In genomic region chr8:12983681-12984467, GRCm38 (mm10) we compare ENCODE assay signal across 10 mouse cellular contexts. TPM values are rescaled to one million over a fixed set of nuclear protein-coding genes. Genes with fewer than 3 reads are reported as not detected.
DNase-seq lines count a peak whose midpoint lies in the region; ATAC-seq and TF ChIP-seq lines count a peak whose summit lies in the region.
"Had no signal": no experiment of that assay in that cellular context is flagged by ENCODE, and none has a peak within 500 bp of the region (broad histone marks: within the 10 kb centered on the region; RNA-seq: fewer than 3 reads in every experiment).

No protein-coding gene starts in this region.

- no peak for TF ChIP-seq CTCF in olfactory bulb, adult 2 months (IDR thresholded peaks at IDR 0.05; ENCODE audit: insufficient read depth, low read depth, low read length)

- no peak overlapping the region for H3K4me3 ChIP-seq in neural tube, embryonic 13.5 days
- no peak overlapping the region for H3K4me3 ChIP-seq in forebrain, embryonic 14.5 days (ENCODE audit: low read depth, low read length)
- peak overlapping the region; percentile 55 for H3K4me3 ChIP-seq in olfactory bulb, adult 2 months (ENCODE audit: insufficient read depth, low read depth, low read length)
- no peak overlapping the region for H3K4me3 ChIP-seq in kidney, embryonic 14.5 days (ENCODE audit: low read length)
- H3K4me3 ChIP-seq: neural tube, embryonic 12.5 days had no signal

- no peak overlapping the region for H3K9ac ChIP-seq in neural tube, embryonic 13.5 days
- no peak overlapping the region for H3K9ac ChIP-seq in forebrain, embryonic 14.5 days (ENCODE audit: low read length)
- no peak overlapping the region for H3K9ac ChIP-seq in kidney, embryonic 14.5 days (ENCODE audit: low read depth, low read length)
- H3K9ac ChIP-seq: neural tube, embryonic 12.5 days had no signal

- peak; percentile 44; the same call in 1 of the 2 replicates for ATAC-seq in neural tube, embryonic 13.5 days (ENCODE audit: low read depth)
- peak; percentile 55; the same call in 1 of the 2 replicates for ATAC-seq in forebrain, embryonic 14.5 days
- no peak for ATAC-seq in kidney, embryonic 14.5 days (ENCODE audit: low FRiP score, low TSS enrichment)

- H3K27me3 ChIP-seq in neural tube, embryonic 13.5 days: no peaks in the 10 kb centered on the region
- H3K27me3 ChIP-seq in forebrain, embryonic 14.5 days (replicated peaks; ENCODE audit: control insufficient read depth, insufficient read depth, low read length): no peaks in the 10 kb centered on the region
- no peaks in the 10 kb centered on the region for H3K27me3 ChIP-seq in kidney, embryonic 14.5 days (ENCODE audit: control insufficient read depth, insufficient read depth, low read length)
- H3K27me3 ChIP-seq: neural tube, embryonic 12.5 days had no signal

- H3K36me3 ChIP-seq in neural tube, embryonic 13.5 days: peaks cover 83% of the 10 kb centered on the region
- peaks cover 46% of the 10 kb centered on the region for H3K36me3 ChIP-seq in forebrain, embryonic 14.5 days (ENCODE audit: control insufficient read depth, insufficient read depth, low read length)
- H3K36me3 ChIP-seq in kidney, embryonic 14.5 days (ENCODE audit: control insufficient read depth, insufficient read depth, low read length): peaks cover 7% of the 10 kb centered on the region; the same call in 1 of the 2 replicates

- no peak for DNase-seq in neural tube, embryonic 10.5 days (ENCODE audit: extremely low spot score, low spot score)
- DNase-seq in forebrain, embryonic 14.5 days (ENCODE audit: low spot score): peak; percentile 33
- DNase-seq in left cerebral cortex, adult 8-10 months (ENCODE audit: low spot score in 2 of 2): peak; percentile 66 to 94
- no peak for DNase-seq in heart, adult 8-10 months (ENCODE audit: low spot score)
- no peak for DNase-seq in gastrocnemius, adult 8-10 months (ENCODE audit: low spot score in 2 of 2)

- 78% methylated on average over 18 of the region's 18 CpGs for WGBS in neural tube, embryonic 13.5 days
- 83% methylated on average over 18 of the region's 18 CpGs for WGBS in forebrain, embryonic 14.5 days
- WGBS in olfactory bulb, adult 2 months: 29% methylated on average over 18 of the region's 18 CpGs
- 85% methylated on average over 18 of the region's 18 CpGs for WGBS in kidney, embryonic 14.5 days

- no peak overlapping the region for H3K27ac ChIP-seq in neural tube, embryonic 13.5 days (replicated peaks)
- H3K27ac ChIP-seq in forebrain, embryonic 14.5 days (ENCODE audit: low read depth, low read length): no peak overlapping the region
- H3K27ac ChIP-seq in olfactory bulb, adult 2 months (ENCODE audit: insufficient read depth, low read depth, low read length): peak overlapping the region; percentile 96
- H3K27ac ChIP-seq in kidney, embryonic 14.5 days (ENCODE audit: low read depth, low read length): no peak overlapping the region
- H3K27ac ChIP-seq: neural tube, embryonic 12.5 days had no signal

- TF ChIP-seq POLR2A in olfactory bulb, adult 2 months (IDR thresholded peaks at IDR 0.05; ENCODE audit: insufficient read depth, low read depth, low read length): peak; percentile 68

- H3K9me3 ChIP-seq in neural tube, embryonic 13.5 days: no peaks in the 10 kb centered on the region
- no peaks in the 10 kb centered on the region for H3K9me3 ChIP-seq in forebrain, embryonic 14.5 days (replicated peaks; ENCODE audit: control insufficient read depth, low read length)
- peaks cover 4% of the 10 kb centered on the region; the same call in 1 of the 2 replicates for H3K9me3 ChIP-seq in kidney, embryonic 14.5 days (ENCODE audit: control insufficient read depth, low read length)

- peaks cover 9% of the 10 kb centered on the region; the same call in 1 of the 2 replicates for H3K4me1 ChIP-seq in neural tube, embryonic 13.5 days (replicated peaks)
- H3K4me1 ChIP-seq in forebrain, embryonic 14.5 days (ENCODE audit: control insufficient read depth, insufficient read depth, low read length): no peaks in the 10 kb centered on the region
- peaks cover 37% of the 10 kb centered on the region for H3K4me1 ChIP-seq in olfactory bulb, adult 2 months (ENCODE audit: control insufficient read depth, insufficient read depth, low read length)
- no peaks in the 10 kb centered on the region for H3K4me1 ChIP-seq in kidney, embryonic 14.5 days (ENCODE audit: control insufficient read depth, insufficient read depth, low read length)

- no peak overlapping the region for H3K4me2 ChIP-seq in neural tube, embryonic 13.5 days
- no peak overlapping the region for H3K4me2 ChIP-seq in forebrain, embryonic 14.5 days (ENCODE audit: low read length)
- no peak overlapping the region for H3K4me2 ChIP-seq in kidney, embryonic 14.5 days (replicated peaks; ENCODE audit: low read depth, low read length)
- H3K4me2 ChIP-seq: neural tube, embryonic 12.5 days had no signal

RNA-seq across cellular contexts. Expression of gene F7, which starts 42.0 kb away (rescaled TPM):
- 0.10 TPM in 1 of 2 replicates, not detected in the other for polyA plus RNA-seq in neural tube, embryonic 13.5 days (2015; fragmentation: Nextera tagmentation; extraction: Ambion mirVana)
- polyA plus RNA-seq in forebrain, embryonic 14.5 days (2014; fragmentation: Nextera tagmentation; extraction: Ambion mirVana): not detected in 2 replicates
- under 1 TPM in 2 of 4 experiments, not detected in 2; 0.19 to 0.20 TPM for total RNA-seq in left cerebral cortex, adult 8-10 months (2022)
- not detected in 2 replicates for polyA plus RNA-seq in olfactory bulb, adult 2 months (2012; ENCODE audit: insufficient read depth, insufficient read length, low replicate concordance, missing spikeins)
- 1 to 10 TPM in 1 of 4 experiments, under 1 TPM in 2, not detected in 1; 0.22 to 2.2 (median 0.31) TPM for total RNA-seq in heart, adult 8-10 months (2022)
- total RNA-seq in gastrocnemius, adult 8-10 months (2022): not detected
- not detected in 2 replicates for polyA plus RNA-seq in kidney, embryonic 14.5 days (2014; fragmentation: Nextera tagmentation; extraction: Ambion mirVana)
- total RNA-seq: heart, postnatal 10 days had no signal

RNA-seq across cellular contexts. Expression of gene F10, which starts 53.2 kb away (rescaled TPM):
- polyA plus RNA-seq in neural tube, embryonic 13.5 days (2015; fragmentation: Nextera tagmentation; extraction: Ambion mirVana): 0.23 and 0.59 TPM in 2 replicates
- 0.15 TPM in 1 of 2 replicates, not detected in the other for polyA plus RNA-seq in forebrain, embryonic 14.5 days (2014; fragmentation: Nextera tagmentation; extraction: Ambion mirVana)
- total RNA-seq in left cerebral cortex, adult 8-10 months (2022): not detected
- polyA plus RNA-seq in olfactory bulb, adult 2 months (2012; ENCODE audit: insufficient read depth, insufficient read length, low replicate concordance, missing spikeins): not detected in 2 replicates
- 1 to 10 TPM in 1 of 4 experiments, under 1 TPM in 3; 0.35 to 5.7 (median 0.47) TPM for total RNA-seq in heart, adult 8-10 months (2022)
- total RNA-seq in gastrocnemius, adult 8-10 months (2022): not detected
- polyA plus RNA-seq in kidney, embryonic 14.5 days (2014; fragmentation: Nextera tagmentation; extraction: Ambion mirVana): 0.34 and 0.43 TPM in 2 replicates

Comparison
In these comparisons a context has a peak if more than half of its experiments do, and no peak if none do; other contexts are left out.
1. DNase-seq: peak in forebrain, embryonic 14.5 days (single experiment) and left cerebral cortex, adult 8-10 months (2 of 2); none in neural tube, embryonic 10.5 days (single experiment), heart, adult 8-10 months (single experiment) and gastrocnemius, adult 8-10 months (0 of 2).